Mouse (Mus musculus): ENCODE data around the gene Myo10. TPM values are rescaled to one million over a fixed set of nuclear protein-coding genes. Genes with fewer than 3 reads are reported as not detected.
A peak's percentile ranks its signal among the peaks of the same experiment; 100 is the strongest.

The Myo10 gene
- polyA plus RNA-seq, 1 experiment from 2014 or later = 25.8 TPM

- H3K4me1 ChIP-seq (replicated peaks; ENCODE audit: insufficient read depth, low read length) = no peaks in the 10 kb centered on the region; the same call in 1 of the 2 replicates
- no peak; the same call in 1 of the 2 replicates for ATAC-seq (replicated peaks; ENCODE audit: low FRiP score, low read depth)
- H3K4me3 ChIP-seq (replicated peaks; ENCODE audit: low read depth, low read length) = no peak overlapping the region
- H3K9me3 ChIP-seq (replicated peaks; ENCODE audit: low read length) = no peaks in the 10 kb centered on the region
- no peak for TF ChIP-seq CTCF (IDR thresholded peaks at IDR 0.05; ENCODE audit: low read depth)
- no peaks in the 10 kb centered on the region for H3K36me3 ChIP-seq (ENCODE audit: insufficient read depth, low read length)
- 46% methylated on average over 10 of the region's 10 CpGs for WGBS
- H3K27me3 ChIP-seq (ENCODE audit: insufficient read depth, low read length) = no peaks in the 10 kb centered on the region
- H3K9ac ChIP-seq (ENCODE audit: low read depth, low read length) = no peak overlapping the region
- 0 out of 2 replicates have a peak overlapping the region, but pooled peaks have one; percentile 6 for H3K27ac ChIP-seq
- DNase-seq (ENCODE audit: low spot score) = peak; percentile 40
- no peak overlapping the region for H3K4me2 ChIP-seq (ENCODE audit: low read length)
Measured at GRCm38 (mm10) chr15:25828464-25828863, 206.1 kb downstream of the Myo10 start.

- no peaks in the 10 kb centered on the region for H3K27me3 ChIP-seq (ENCODE audit: insufficient read depth, low read length)
- no peak for ATAC-seq (replicated peaks; ENCODE audit: low FRiP score, low read depth)
- no peak overlapping the region for H3K4me2 ChIP-seq (ENCODE audit: low read length)
- no peaks in the 10 kb centered on the region for H3K9me3 ChIP-seq (replicated peaks; ENCODE audit: low read length)
- H3K36me3 ChIP-seq (ENCODE audit: insufficient read depth, low read length) = no peaks in the 10 kb centered on the region
- no peaks in the 10 kb centered on the region; the same call in 1 of the 2 replicates for H3K4me1 ChIP-seq (replicated peaks; ENCODE audit: insufficient read depth, low read length)
- TF ChIP-seq CTCF (IDR thresholded peaks at IDR 0.05; ENCODE audit: low read depth) = no peak
- 76% methylated on average over 2 of the region's 2 CpGs for WGBS
- peak; percentile 19 for DNase-seq (ENCODE audit: low spot score)
- no peak overlapping the region for H3K27ac ChIP-seq
- no peak overlapping the region for H3K9ac ChIP-seq (ENCODE audit: low read depth, low read length)
- H3K4me3 ChIP-seq (replicated peaks; ENCODE audit: low read depth, low read length) = no peak overlapping the region
Measured at GRCm38 (mm10) chr15:25830426-25830825, 208.1 kb downstream of the Myo10 start.

- TF ChIP-seq CTCF (IDR thresholded peaks at IDR 0.05; ENCODE audit: low read depth) = no peak
- no peak overlapping the region for H3K9ac ChIP-seq (ENCODE audit: low read depth, low read length)
- H3K9me3 ChIP-seq (replicated peaks; ENCODE audit: low read length) = no peaks in the 10 kb centered on the region
- no peak overlapping the region for H3K4me2 ChIP-seq (ENCODE audit: low read length)
- no peak for DNase-seq (ENCODE audit: low spot score)
- H3K36me3 ChIP-seq (ENCODE audit: insufficient read depth, low read length) = no peaks in the 10 kb centered on the region
- H3K27me3 ChIP-seq (ENCODE audit: insufficient read depth, low read length) = no peaks in the 10 kb centered on the region
- H3K4me3 ChIP-seq (replicated peaks; ENCODE audit: low read depth, low read length) = no peak overlapping the region
- WGBS = 89% methylated on average over 2 of the region's 2 CpGs
- ATAC-seq (replicated peaks; ENCODE audit: low FRiP score, low read depth) = no peak
- H3K27ac ChIP-seq = no peak overlapping the region
- no peaks in the 10 kb centered on the region for H3K4me1 ChIP-seq (replicated peaks; ENCODE audit: insufficient read depth, low read length)
Measured at GRCm38 (mm10) chr15:25834282-25834681, 212.0 kb downstream of the Myo10 start.

- no peaks in the 10 kb centered on the region for H3K27me3 ChIP-seq (ENCODE audit: insufficient read depth, low read length)
- H3K27ac ChIP-seq = no peak overlapping the region
- no peaks in the 10 kb centered on the region for H3K36me3 ChIP-seq (ENCODE audit: insufficient read depth, low read length)
Measured at GRCm38 (mm10) chr15:25834920-25835674, 212.8 kb downstream of the Myo10 start.

GRCm38 (mm10) chr15:25842462-25843085 lies 220.2 kb downstream of the Myo10 start:
- H3K4me2 ChIP-seq (ENCODE audit: low read length) = peak overlapping the region; percentile 92

More at GRCm38 (mm10) chr15:25834920-25835674, 212.8 kb downstream of the Myo10 start:
- H3K9me3 ChIP-seq (replicated peaks; ENCODE audit: low read length) = no peaks in the 10 kb centered on the region
- ATAC-seq (replicated peaks; ENCODE audit: low FRiP score, low read depth) = peak; percentile 61; the same call in 1 of the 2 replicates
- H3K4me2 ChIP-seq (ENCODE audit: low read length) = no peak overlapping the region
- H3K9ac ChIP-seq (ENCODE audit: low read depth, low read length) = no peak overlapping the region
- H3K4me1 ChIP-seq (replicated peaks; ENCODE audit: insufficient read depth, low read length) = no peaks in the 10 kb centered on the region
- TF ChIP-seq CTCF (IDR thresholded peaks at IDR 0.05; ENCODE audit: low read depth) = no peak
- WGBS = 76% methylated on average over 17 of the region's 17 CpGs
- no peak overlapping the region for H3K4me3 ChIP-seq (replicated peaks; ENCODE audit: low read depth, low read length)
- no peak for DNase-seq (ENCODE audit: low spot score)

GRCm38 (mm10) chr15:25843086-25843991 lies 221.0 kb downstream of the Myo10 start, which contains the start of gene Retreg1:
Gene Retreg1 (plus strand): TSS chr15:25843180.
- peak within 1 kb of the TSS; percentile 60 for H3K4me3 ChIP-seq (replicated peaks; ENCODE audit: low read depth, low read length)
- H3K9me3 ChIP-seq (replicated peaks; ENCODE audit: low read length) = no peaks in the 10 kb centered on the region
- WGBS = 1% methylated on average over 70 of the region's 72 CpGs
- H3K4me1 ChIP-seq (replicated peaks; ENCODE audit: insufficient read depth, low read length) = no peaks in the 10 kb centered on the region
- peak within 1 kb of the TSS; percentile 86 for H3K27ac ChIP-seq
- peak within 1 kb of the TSS; percentile 69 for H3K9ac ChIP-seq (ENCODE audit: low read depth, low read length)
- DNase-seq (ENCODE audit: low spot score) (peak; percentile 46), ATAC-seq (replicated peaks; ENCODE audit: low FRiP score, low read depth) (peak; percentile 89)
- TF ChIP-seq CTCF (IDR thresholded peaks at IDR 0.05; ENCODE audit: low read depth) = no peak
- no peaks in the 10 kb centered on the region for H3K27me3 ChIP-seq (ENCODE audit: insufficient read depth, low read length)
- H3K36me3 ChIP-seq (ENCODE audit: insufficient read depth, low read length) = no peaks in the 10 kb centered on the region
- H3K4me2 ChIP-seq (ENCODE audit: low read length) = peak within 1 kb of the TSS; percentile 92

More at GRCm38 (mm10) chr15:25842462-25843085, 220.2 kb downstream of the Myo10 start:
- 17% methylated on average over 16 of the region's 16 CpGs for WGBS
- no peaks in the 10 kb centered on the region for H3K9me3 ChIP-seq (replicated peaks; ENCODE audit: low read length)
- peak overlapping the region; percentile 60 for H3K4me3 ChIP-seq (replicated peaks; ENCODE audit: low read depth, low read length)
- H3K9ac ChIP-seq (ENCODE audit: low read depth, low read length) = peak overlapping the region; percentile 69
- no peak for TF ChIP-seq CTCF (IDR thresholded peaks at IDR 0.05; ENCODE audit: low read depth)
- peak; percentile 15; the same call in 1 of the 2 replicates for ATAC-seq (replicated peaks; ENCODE audit: low FRiP score, low read depth)
- no peaks in the 10 kb centered on the region for H3K27me3 ChIP-seq (ENCODE audit: insufficient read depth, low read length)
- H3K36me3 ChIP-seq (ENCODE audit: insufficient read depth, low read length) = no peaks in the 10 kb centered on the region
- H3K4me1 ChIP-seq (replicated peaks; ENCODE audit: insufficient read depth, low read length) = no peaks in the 10 kb centered on the region
- H3K27ac ChIP-seq = peak overlapping the region; percentile 86
- DNase-seq (ENCODE audit: low spot score) = no peak
